Mouse (Mus musculus): ENCODE measurements around the gene Kif5a.

DNA sequence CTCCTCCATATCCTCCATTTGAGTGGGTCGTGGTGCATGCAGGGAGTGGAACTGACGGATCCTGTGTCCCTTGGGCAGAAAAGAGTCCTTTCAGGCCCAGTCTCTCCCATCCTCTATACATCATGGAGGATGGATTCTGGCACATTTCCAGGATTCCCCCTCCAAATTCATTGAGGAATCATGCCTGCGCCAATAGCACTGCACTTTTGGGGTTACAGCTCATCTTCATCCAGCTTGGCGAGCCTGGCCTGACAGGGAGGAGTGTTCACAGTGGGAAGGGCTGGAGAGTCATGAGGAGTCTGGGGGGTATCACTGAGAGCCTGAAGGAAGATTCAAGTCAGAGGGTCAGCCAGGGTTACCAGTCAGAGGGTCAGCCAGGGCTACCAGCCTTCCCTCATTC is 80.5 kb downstream of the Kif5a start:
- TF ChIP-seq CTCF (IDR thresholded peaks at IDR 0.05; ENCODE audit: low read depth) (no peak), EP300 (IDR thresholded peaks at IDR 0.05; ENCODE audit: low read depth) (no peak)

Measured in liver, embryonic 14.5 days (tissue).